Mouse (Mus musculus): ENCODE results near the gene Ube2e3. TPM values are rescaled to one million over a fixed set of nuclear protein-coding genes. Genes with fewer than 3 reads are reported as not detected.

Gene Ube2e3
- total and polyA plus RNA-seq, 3 experiments, result 87.9 to 99.6 (median 95.9) TPM

DNA sequence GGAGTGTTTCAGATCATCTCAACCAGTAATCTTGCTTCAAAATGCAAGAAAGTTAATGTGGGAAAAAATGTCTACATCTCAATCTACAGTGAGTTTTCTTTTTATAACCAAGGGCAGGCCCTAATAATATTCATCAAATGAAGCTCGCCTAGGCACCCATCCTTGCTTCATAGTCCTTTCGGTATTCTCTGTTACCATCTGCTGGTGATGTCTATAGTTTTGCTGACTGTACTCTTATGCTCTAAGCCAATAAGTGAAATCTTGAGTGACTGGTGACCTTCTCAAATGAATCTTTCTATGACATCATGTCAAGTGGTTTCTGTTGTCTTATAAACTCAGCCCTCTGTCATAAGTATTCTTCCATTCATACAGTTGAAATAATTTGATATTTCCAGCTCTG lies 97.1 kb downstream of the Ube2e3 start:
- Histone ChIP-seq H3K4me1 (ENCODE audit: insufficient read depth, low read depth, low read length) (peaks cover 28% of the 10 kb centered on the region), H3K4me3 (ENCODE audit: low read depth, low read length) (no peak overlapping the region), H3K27me3 (ENCODE audit: insufficient read depth, low read length) (no peaks in the 10 kb centered on the region), H3K9me3 (replicated peaks) (no peaks in the 10 kb centered on the region), H3K36me3 (replicated peaks) (no peaks in the 10 kb centered on the region)
- no peak for DNase-seq (ENCODE audit: low spot score)
- TF ChIP-seq GATA1 (IDR thresholded peaks at IDR 0.05; ENCODE audit: borderline replicate concordance, low read length) (no peak), CTCF (IDR thresholded peaks at IDR 0.05; ENCODE audit: low read depth, low read length) (no peak), POLR2AphosphoS5 (IDR thresholded peaks at IDR 0.05; ENCODE audit: insufficient replicate concordance, low read depth, low read length) (no peak), TAL1 (conservative IDR thresholded peaks at IDR 0.05; ENCODE audit: low read depth, low read length) (no peak), GATA2 (IDR thresholded peaks at IDR 0.05; ENCODE audit: borderline replicate concordance, low read depth, low read length) (no peak)
- ATAC-seq (ENCODE audit: extremely low read depth, insufficient number of reproducible peaks, low FRiP score, poor library complexity, severe bottlenecking), result no peak

- ATAC-seq (ENCODE audit: extremely low read depth, insufficient number of reproducible peaks, low FRiP score, poor library complexity, severe bottlenecking) (no peak), DNase-seq (ENCODE audit: low spot score) (no peak)
- no peak overlapping the region for H3K4me3 ChIP-seq (ENCODE audit: low read depth, low read length)
- H3K27me3 ChIP-seq (ENCODE audit: insufficient read depth, low read length), result no peaks in the 10 kb centered on the region
- no peaks in the 10 kb centered on the region for H3K36me3 ChIP-seq (replicated peaks)
- no peaks in the 10 kb centered on the region for H3K9me3 ChIP-seq (replicated peaks)
- peaks cover 26% of the 10 kb centered on the region for H3K4me1 ChIP-seq (ENCODE audit: insufficient read depth, low read depth, low read length)
- TF ChIP-seq GATA1 (IDR thresholded peaks at IDR 0.05; ENCODE audit: borderline replicate concordance, low read length) (no peak), GATA2 (IDR thresholded peaks at IDR 0.05; ENCODE audit: borderline replicate concordance, low read depth, low read length) (no peak), POLR2AphosphoS5 (IDR thresholded peaks at IDR 0.05; ENCODE audit: insufficient replicate concordance, low read depth, low read length) (no peak), TAL1 (conservative IDR thresholded peaks at IDR 0.05; ENCODE audit: low read depth, low read length) (no peak)
Observed at GRCm38 (mm10) chr2:78965396-78965795, 97.5 kb downstream of the Ube2e3 start.

GRCm38 (mm10) chr2:78970088-78970487 lies 102.2 kb downstream of the Ube2e3 start:
- Histone ChIP-seq H3K36me3 (replicated peaks) (no peaks in the 10 kb centered on the region), H3K4me1 (ENCODE audit: insufficient read depth, low read depth, low read length) (peaks cover 19% of the 10 kb centered on the region), H3K27me3 (ENCODE audit: insufficient read depth, low read length) (no peaks in the 10 kb centered on the region), H3K4me3 (ENCODE audit: low read depth, low read length) (no peak overlapping the region; the same call in 1 of the 2 replicates), H3K9me3 (replicated peaks) (no peaks in the 10 kb centered on the region)
- TF ChIP-seq GATA1 (IDR thresholded peaks at IDR 0.05; ENCODE audit: borderline replicate concordance, low read length) (no peak), POLR2AphosphoS5 (IDR thresholded peaks at IDR 0.05; ENCODE audit: insufficient replicate concordance, low read depth, low read length) (no peak), CTCF (IDR thresholded peaks at IDR 0.05; ENCODE audit: low read depth, low read length) (no peak), GATA2 (IDR thresholded peaks at IDR 0.05; ENCODE audit: borderline replicate concordance, low read depth, low read length) (no peak), TAL1 (conservative IDR thresholded peaks at IDR 0.05; ENCODE audit: low read depth, low read length) (no peak)
- no peak for DNase-seq (ENCODE audit: low spot score)
- no peak for ATAC-seq (ENCODE audit: extremely low read depth, insufficient number of reproducible peaks, low FRiP score, poor library complexity, severe bottlenecking)

Measured in G1E (cell line).